Mouse (Mus musculus): Measurements from ENCODE around the gene Hrh1.

DNA sequence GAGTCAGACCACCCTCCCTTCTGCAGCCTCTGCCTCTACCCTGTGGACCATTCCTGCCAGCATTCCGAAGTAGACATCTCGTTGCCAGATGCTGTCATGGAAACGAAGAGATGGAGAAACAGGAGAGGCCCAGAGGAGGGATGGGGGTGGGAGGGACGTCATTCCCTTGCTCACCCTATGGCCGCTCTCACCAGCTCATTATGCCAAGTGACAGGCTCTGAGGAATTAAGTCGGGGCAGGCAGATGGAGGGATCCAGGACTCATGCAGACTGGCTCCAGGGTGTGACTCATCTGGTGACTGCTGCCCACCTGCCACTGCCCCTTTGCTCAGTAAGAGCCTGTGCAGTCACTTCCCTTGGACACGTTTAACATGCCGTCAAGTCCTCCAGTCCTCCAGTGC lies 16.8 kb downstream of the Hrh1 start:
- TF ChIP-seq EP300 (IDR thresholded peaks at IDR 0.05) (no peak), CTCF (IDR thresholded peaks at IDR 0.05) (no peak)

Data from lung, postnatal 0 days (tissue).